Mouse (Mus musculus) forebrain, postnatal 0 days (tissue): ENCODE data around the gene Bicral. TPM values are rescaled to one million over a fixed set of nuclear protein-coding genes. Genes with fewer than 3 reads are reported as not detected.
"Not testable (repeated sequence)": the region's sequence is repeated elsewhere in the genome, so short reads cannot be mapped to it uniquely, and the experiment has no call there.

Experiments used
- ATAC-seq: fragments of 200-750 bp; cut with Nextera tagmentation; 2 replicates; pipeline ENCODE4 v1.8.0; 2017; ENCODE audit warnings: mild to moderate bottlenecking, moderate library complexity
- DNase-seq: peaks from one replicate; pipeline ENCODE4 v3.0.0-alpha.2; 2015
- H3K27ac ChIP-seq: fragments of 300-500 bp; sonication (generic); 2 replicates; pipeline ENCODE4 v1.5.1; 2014; ENCODE audit warnings: low read depth, mild to moderate bottlenecking, antibody characterized with exemption, low read length, moderate library complexity, mixed read lengths
- H3K27me3 ChIP-seq: fragments of 300-500 bp; sonication (generic); 2 replicates; pipeline ENCODE4 v1.6.1; 2014; ENCODE audit warnings: mild to moderate bottlenecking, low read length, mixed read lengths; ENCODE audit not compliant: insufficient read depth
- H3K36me3 ChIP-seq: fragments of 300-500 bp; sonication (generic); 2 replicates; pipeline ENCODE4 v1.6.1; 2014; ENCODE audit warnings: mild to moderate bottlenecking, moderate library complexity; ENCODE audit not compliant: insufficient read depth
- H3K4me1 ChIP-seq: fragments of 300-500 bp; sonication (generic); 2 replicates; pipeline ENCODE4 v1.6.1; 2014; ENCODE audit warnings: antibody characterized with exemption; ENCODE audit not compliant: insufficient read depth
- H3K4me2 ChIP-seq: fragments of 300-500 bp; sonication (generic); 2 replicates; pipeline ENCODE4 v1.6.1; 2014; ENCODE audit warnings: low read depth, mild to moderate bottlenecking, moderate library complexity
- H3K4me3 ChIP-seq: fragments of 300-500 bp; sonication (generic); 2 replicates; pipeline ENCODE4 v1.5.1; 2014; ENCODE audit warnings: low read depth, low read length, mixed read lengths
- H3K9ac ChIP-seq: fragments of 300-500 bp; sonication (generic); 2 replicates; pipeline ENCODE4 v1.6.1; 2014; ENCODE audit warnings: mild to moderate bottlenecking
- H3K9me3 ChIP-seq: fragments of 300-500 bp; sonication (generic); 2 replicates; pipeline ENCODE4 v1.6.1; 2016; ENCODE audit warnings: low read length
- CTCF ChIP-seq: sonication (generic); IDR thresholded peaks from 2 replicates; pipeline ENCODE4 v1.5.1; 2016; ENCODE audit warnings: antibody characterized with exemption, control low read depth, low read depth
- WGBS: fragments of 180-500 bp; shearing (Covaris S2); extraction: QIAGEN DNeasy Blood & Tissue Kit; methylation state at CpG from one replicate; pipeline ENCODE4 v1.1.7; 2014; 5-methylcytosine and 5-hydroxymethylcytosine counted together
- polyA plus RNA-seq: library from polyadenylated mRNA; unstranded; fragments of >200 nt; fragmentation: Nextera tagmentation; extraction: Ambion mirVana; gene quantifications from 2 replicates; pipeline ENCODE4 v1.2.1, GENCODE M21; 2015
- total RNA-seq: library from RNA; depleted of rRNA; stranded (reverse); fragments of >200 nt; gene quantifications from 2 replicates; pipeline ENCODE4 v1.2.3, GENCODE M21; 2014

The Bicral gene
- total and polyA plus RNA-seq, 2 experiments from 2014 or later: 6.7 to 36.7 TPM

DNA sequence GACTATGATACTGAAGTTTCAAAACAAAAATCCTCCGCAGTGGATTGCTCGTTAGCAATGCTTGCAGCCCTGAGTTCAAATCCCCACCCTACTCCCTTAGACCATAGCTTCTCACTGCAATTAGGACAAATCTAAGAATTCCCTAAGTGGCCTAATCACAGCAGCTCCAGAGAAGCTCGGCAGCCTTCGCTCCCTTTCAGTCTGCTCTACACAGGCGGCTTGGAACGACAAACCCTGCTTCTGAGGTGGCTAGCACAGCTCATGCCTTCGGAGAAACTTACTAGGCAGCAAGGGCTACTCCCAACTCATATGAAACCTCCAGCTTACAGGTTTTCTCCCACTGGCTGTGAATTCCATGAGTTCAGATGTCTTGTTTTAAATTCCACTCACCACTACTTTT is 4.2 kb downstream of the Bicral start:
- WGBS: 79% methylated on average over 7 of the region's 7 CpGs
- ATAC-seq (no peak), DNase-seq (no peak)
- TF ChIP-seq CTCF: no peak
- Histone ChIP-seq H3K9me3 (no peaks in the 10 kb centered on the region), H3K4me2 (no peak overlapping the region), H3K4me3 (no peak overlapping the region), H3K9ac (no peak overlapping the region), H3K4me1 (peaks cover 15% of the 10 kb centered on the region), H3K27me3 (no peaks in the 10 kb centered on the region), H3K36me3 (no peaks in the 10 kb centered on the region), H3K27ac (0 out of 2 replicates have a peak overlapping the region, but pooled peaks have one; percentile 36)

DNA sequence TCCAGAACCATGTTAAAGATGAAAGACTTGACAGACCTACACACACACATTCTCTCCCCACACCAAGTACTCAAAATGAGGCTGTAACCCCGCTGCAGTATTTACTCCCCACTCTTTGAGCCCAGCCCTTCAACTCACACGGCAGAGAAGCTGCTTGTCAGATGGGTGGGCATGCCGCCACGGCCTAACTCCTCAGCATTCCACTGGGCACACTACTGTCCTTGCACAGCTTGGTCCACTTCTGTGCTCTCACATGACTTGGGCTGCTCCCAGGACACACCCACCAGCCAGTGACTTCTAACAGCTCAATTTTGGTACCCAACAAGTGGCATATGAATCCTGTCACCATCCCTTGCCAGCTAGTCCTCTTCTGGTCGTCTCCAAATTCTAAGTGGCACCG is 5.0 kb downstream of the Bicral start:
- WGBS: 28% methylated on average over 6 of the region's 6 CpGs
- no peak overlapping the region for H3K9ac ChIP-seq
- no peaks in the 10 kb centered on the region for H3K9me3 ChIP-seq
- H3K4me2 ChIP-seq: 0 out of 2 replicates have a peak overlapping the region, but pooled peaks have one; percentile 15
- H3K4me1 ChIP-seq: peaks cover 15% of the 10 kb centered on the region
- TF ChIP-seq CTCF: no peak
- DNase-seq: peak; percentile 69
- no peaks in the 10 kb centered on the region for H3K36me3 ChIP-seq
- peak overlapping the region; percentile 59 for H3K27ac ChIP-seq
- H3K4me3 ChIP-seq: no peak overlapping the region
- ATAC-seq: peak; percentile 24; the same call in 1 of the 2 replicates
- H3K27me3 ChIP-seq: no peaks in the 10 kb centered on the region

DNA sequence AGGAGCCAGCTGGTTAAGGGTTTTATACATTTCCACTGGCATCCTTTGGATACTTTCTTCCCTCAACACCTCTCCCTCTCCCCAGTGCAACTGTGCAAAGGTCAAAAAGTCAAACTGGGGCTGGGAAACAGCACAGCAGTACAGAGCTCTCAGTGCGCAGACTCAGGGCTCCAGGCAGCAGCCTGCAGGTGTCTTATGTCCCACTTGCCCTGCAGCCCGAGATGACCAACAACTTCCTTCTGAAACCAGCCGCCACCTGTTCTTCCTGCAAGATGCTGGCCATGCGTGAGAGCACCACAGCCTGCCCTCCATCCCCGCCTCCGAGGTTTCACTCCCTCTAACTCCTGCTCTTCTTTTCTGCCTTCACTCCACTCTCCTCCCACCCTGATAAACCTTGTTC is 5.6 kb downstream of the Bicral start:
- TF ChIP-seq CTCF: no peak
- Histone ChIP-seq H3K27me3 (no peaks in the 10 kb centered on the region), H3K9ac (no peak overlapping the region), H3K27ac (peak overlapping the region; percentile 59), H3K4me3 (no peak overlapping the region), H3K9me3 (no peaks in the 10 kb centered on the region), H3K36me3 (no peaks in the 10 kb centered on the region), H3K4me1 (peaks cover 15% of the 10 kb centered on the region), H3K4me2 (no peak overlapping the region)
- 51% methylated on average over 6 of the region's 6 CpGs for WGBS
- DNase-seq: no peak
- ATAC-seq: no peak

DNA sequence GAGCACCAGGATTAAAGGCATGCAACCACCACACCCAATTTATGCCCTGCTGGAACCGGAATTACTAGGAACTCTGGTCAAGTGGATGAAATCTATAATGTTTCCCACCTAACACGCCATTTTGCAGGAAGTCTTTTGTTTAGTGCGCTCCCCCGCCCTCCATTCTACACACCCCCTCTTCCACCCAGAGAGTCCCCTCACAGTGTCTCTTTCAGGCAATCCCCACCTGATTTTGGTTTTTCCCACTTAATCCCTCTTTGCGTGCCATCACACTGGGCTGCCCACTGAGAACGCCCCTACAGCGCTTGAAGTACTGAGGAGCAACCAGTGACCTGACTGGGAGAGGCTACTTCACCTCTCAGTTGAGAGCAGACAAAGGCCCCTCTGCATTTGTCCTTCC is 11.1 kb downstream of the Bicral start:
- Histone ChIP-seq H3K27ac (no peak overlapping the region), H3K4me1 (no peaks in the 10 kb centered on the region), H3K4me2 (no peak overlapping the region), H3K27me3 (no peaks in the 10 kb centered on the region), H3K4me3 (no peak overlapping the region), H3K9ac (no peak overlapping the region), H3K9me3 (no peaks in the 10 kb centered on the region), H3K36me3 (0 out of 2 replicates have a peak, but pooled peaks cover 6% of the 10 kb centered on the region)
- no peak for TF ChIP-seq CTCF
- DNase-seq (no peak), ATAC-seq (no peak)
- WGBS: 87% methylated on average over 7 of the region's 7 CpGs

DNA sequence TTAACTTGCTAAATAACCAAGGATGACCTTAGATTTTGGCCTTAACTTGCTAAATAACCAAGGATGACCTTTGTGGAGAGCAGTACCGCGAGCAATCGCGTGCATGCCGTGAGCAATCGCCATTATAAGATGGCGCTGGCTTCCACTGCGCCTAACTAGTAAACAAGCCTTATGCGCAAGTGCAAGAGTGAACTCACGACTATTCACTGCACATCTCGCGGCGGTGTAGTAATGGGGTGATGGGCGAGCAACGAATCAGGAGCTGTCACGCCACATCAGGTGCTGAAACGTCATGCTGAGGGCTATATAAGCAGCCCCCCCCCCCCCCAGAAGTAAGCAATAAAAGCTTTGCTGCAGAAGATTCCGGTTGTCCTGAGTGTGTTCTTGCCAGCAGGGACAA is 11.7 kb downstream of the Bicral start:
- H3K9me3 ChIP-seq, ATAC-seq, H3K9ac ChIP-seq, H3K4me3 ChIP-seq, H3K27me3 ChIP-seq, H3K4me1 ChIP-seq, DNase-seq, H3K27ac ChIP-seq, H3K4me2 ChIP-seq, H3K36me3 ChIP-seq: not testable (repeated sequence)
- 96% methylated on average over 18 of the region's 18 CpGs for WGBS

DNA sequence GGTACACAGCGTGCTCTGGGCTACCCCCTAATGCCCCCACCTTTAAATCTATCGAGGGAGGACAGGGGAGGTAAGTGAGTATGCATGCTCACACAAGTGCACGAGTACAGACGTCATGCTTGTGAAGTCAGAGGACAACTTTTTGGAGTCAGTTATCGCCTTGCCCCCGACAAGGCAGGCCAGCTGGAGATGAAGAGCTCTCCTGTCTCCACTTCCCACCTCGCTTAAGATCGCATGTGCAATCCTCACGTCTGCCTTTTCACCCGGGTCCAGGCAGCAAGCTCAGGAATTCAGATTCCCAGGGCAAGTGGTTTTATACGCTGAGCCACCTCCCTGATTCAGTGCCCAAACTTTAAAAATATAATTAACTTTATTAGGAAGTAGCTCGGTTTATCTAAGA is 13.0 kb downstream of the Bicral start:
- H3K4me1 ChIP-seq: no peaks in the 10 kb centered on the region
- H3K27ac ChIP-seq: no peak overlapping the region
- H3K36me3 ChIP-seq: 0 out of 2 replicates have a peak, but pooled peaks cover 10% of the 10 kb centered on the region
- H3K4me3 ChIP-seq: no peak overlapping the region
- no peaks in the 10 kb centered on the region for H3K27me3 ChIP-seq
- no peak for ATAC-seq
- no peak for DNase-seq
- H3K9ac ChIP-seq: no peak overlapping the region
- H3K9me3 ChIP-seq: no peaks in the 10 kb centered on the region
- 86% methylated on average over 12 of the region's 12 CpGs for WGBS
- no peak overlapping the region for H3K4me2 ChIP-seq
- no peak for TF ChIP-seq CTCF

DNA sequence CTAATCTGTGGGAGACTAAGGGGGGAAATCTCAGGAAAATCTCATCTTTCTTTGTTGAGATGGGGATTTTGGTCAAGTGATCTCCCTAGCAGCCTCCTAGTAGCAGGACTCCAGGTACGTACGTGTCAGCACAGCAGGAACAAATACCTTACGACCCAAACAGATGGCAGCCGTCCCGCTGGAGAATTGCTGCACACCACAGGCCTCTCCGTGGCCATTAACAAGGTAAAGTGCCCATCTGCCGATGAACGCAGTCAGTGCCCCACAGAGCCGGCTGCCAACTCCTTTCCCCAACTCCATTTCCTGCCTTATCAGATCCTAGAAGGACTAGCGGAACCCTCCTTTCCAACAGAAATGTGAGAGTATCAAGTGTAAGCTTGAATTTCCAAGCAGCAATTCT is 13.5 kb downstream of the Bicral start:
- H3K36me3 ChIP-seq: 0 out of 2 replicates have a peak, but pooled peaks cover 11% of the 10 kb centered on the region
- no peaks in the 10 kb centered on the region for H3K27me3 ChIP-seq
- no peak for TF ChIP-seq CTCF
- no peak overlapping the region for H3K4me3 ChIP-seq
- ATAC-seq (no peak), DNase-seq (no peak)
- H3K4me1 ChIP-seq: no peaks in the 10 kb centered on the region
- H3K9ac ChIP-seq: no peak overlapping the region
- H3K27ac ChIP-seq: no peak overlapping the region
- no peaks in the 10 kb centered on the region for H3K9me3 ChIP-seq
- 63% methylated on average over 10 of the region's 10 CpGs for WGBS
- H3K4me2 ChIP-seq: no peak overlapping the region
